Mouse (Mus musculus) lung, adult 2 months (tissue): ENCODE results near the gene Rps17.

Source experiments
- CTCF ChIP-seq: fragments of 200-500 bp; IDR thresholded peaks from 2 replicates; pipeline ENCODE4 v1.5.1; 2011; ENCODE audit warnings: mild to moderate bottlenecking, low read length, control low read depth; ENCODE audit not compliant: insufficient read depth
- POLR2A ChIP-seq: fragments of 200-500 bp; IDR thresholded peaks from 2 replicates; pipeline ENCODE4 v1.6.1; 2011; ENCODE audit warnings: low read depth, mild to moderate bottlenecking, control low read depth, low read length, borderline replicate concordance; ENCODE audit errors: extremely low read depth

DNA sequence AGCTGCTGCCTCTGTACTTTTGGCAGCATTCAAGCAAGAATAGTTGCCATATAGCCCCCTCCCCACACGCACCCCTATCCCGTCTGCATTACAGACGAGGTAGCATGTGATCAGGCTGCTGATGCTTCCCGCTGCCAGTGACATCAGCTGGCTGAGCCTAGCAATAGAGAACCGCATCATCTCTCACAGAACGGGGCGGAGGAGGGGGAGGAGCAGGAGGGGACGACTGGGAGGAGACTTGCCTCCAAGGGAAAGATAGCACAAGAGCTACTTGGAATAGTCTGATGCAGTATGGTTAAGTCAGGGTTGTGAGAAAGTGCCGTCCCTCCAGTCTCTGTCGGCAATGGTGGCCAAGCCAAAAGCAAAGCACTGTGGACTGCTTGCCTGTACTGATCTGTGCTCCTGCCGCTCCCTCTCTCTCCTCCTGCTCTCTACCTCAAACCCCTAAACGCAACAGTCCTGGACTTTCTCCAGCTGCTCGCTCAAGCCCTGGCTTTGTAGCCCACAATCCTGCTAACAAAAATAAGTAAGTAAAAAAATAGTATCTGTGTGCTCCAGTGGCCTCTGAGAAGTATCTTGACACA, 27.4 kb upstream of the Rps17 start:
- TF ChIP-seq CTCF: no peak
- TF ChIP-seq POLR2A: no peak
